Comparison of ENCODE assay signal across 23 mouse cellular contexts in the genomic region with DNA sequence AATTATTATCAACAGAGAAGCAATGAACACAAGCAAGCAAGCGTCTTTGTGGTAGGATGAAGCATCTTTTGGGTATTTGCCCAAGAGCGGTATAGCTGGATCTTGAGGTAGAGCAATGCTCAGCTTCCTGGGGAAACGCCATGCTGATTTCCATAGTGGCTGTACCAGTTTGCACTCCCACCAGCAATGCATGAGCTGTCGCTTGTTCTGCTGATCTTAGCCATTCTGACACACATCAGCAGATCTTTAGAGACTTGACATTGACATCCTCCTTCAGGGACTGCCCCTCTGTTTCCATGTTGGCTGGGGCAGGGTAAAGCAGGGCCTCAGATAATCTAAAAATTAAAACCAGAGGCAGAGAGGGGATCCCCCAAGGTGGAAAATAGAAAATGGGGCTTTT. TPM values are rescaled to one million over a fixed set of nuclear protein-coding genes. Genes with fewer than 3 reads are reported as not detected.
"Had no signal": no experiment of that assay in that cellular context is flagged by ENCODE, and none has a peak within 500 bp of the region (broad histone marks: within the 10 kb centered on the region; RNA-seq: fewer than 3 reads in every experiment).

No protein-coding gene starts in this region.

- H3K4me2 ChIP-seq: kidney, embryonic 15.5 days; limb, embryonic 12.5 days; limb, embryonic 15.5 days; liver, embryonic 11.5 days; lung, embryonic 14.5 days; midbrain, embryonic 13.5 days had no signal

- H3K27ac ChIP-seq: kidney, embryonic 15.5 days; left cerebral cortex, adult 2 months; limb, embryonic 12.5 days; limb, embryonic 15.5 days; liver, embryonic 14.5 days; macrophage; midbrain, embryonic 10.5 days; midbrain, embryonic 13.5 days had no signal

- H3K4me1 ChIP-seq: limb, embryonic 12.5 days had no signal

- ATAC-seq: liver, postnatal 0 days; lung, postnatal 0 days; midbrain, embryonic 13.5 days; midbrain, embryonic 16.5 days had no signal

- H3K36me3 ChIP-seq: kidney, embryonic 15.5 days; limb, embryonic 12.5 days; limb, embryonic 15.5 days; midbrain, embryonic 10.5 days; midbrain, embryonic 13.5 days had no signal

- H3K27me3 ChIP-seq: kidney, embryonic 15.5 days; limb, embryonic 12.5 days; limb, embryonic 15.5 days; midbrain, embryonic 13.5 days had no signal

- H3K9me3 ChIP-seq: kidney, embryonic 15.5 days; limb, embryonic 12.5 days; limb, embryonic 15.5 days; megakaryocyte, embryonic 14.5 days; midbrain, embryonic 10.5 days; midbrain, embryonic 13.5 days had no signal

- H3K4me3 ChIP-seq: kidney, embryonic 15.5 days; left cerebral cortex, adult 2 months; limb, embryonic 12.5 days; limb, embryonic 15.5 days; megakaryocyte, embryonic 14.5 days; midbrain, embryonic 10.5 days; midbrain, embryonic 13.5 days; myocyte had no signal

- H3K9ac ChIP-seq: kidney, embryonic 15.5 days; limb, embryonic 12.5 days; limb, embryonic 15.5 days; liver, embryonic 14.5 days; liver, postnatal 0 days; lung, embryonic 14.5 days; midbrain, embryonic 13.5 days had no signal

- DNase-seq: kidney, adult 11 months; kidney, adult 8-10 months; kidney, postnatal 10 days; kidney, postnatal 36 days; layer of hippocampus, postnatal 36 days; left cerebral cortex, postnatal 4 days; liver, postnatal 0 days; lung, embryonic 14.5 days; thymus, adult 18-20 months; thymus, postnatal 14 days had no signal

RNA-seq across cellular contexts. Expression of a gene that starts 16.8 kb away (rescaled TPM):
- total RNA-seq: left cerebral cortex, adult 2 months had no signal
